Mouse (Mus musculus): ENCODE results near the gene Ms4a4a. TPM values are rescaled to one million over a fixed set of nuclear protein-coding genes. Genes with fewer than 3 reads are reported as not detected.

Gene Ms4a4a
- polyA plus RNA-seq (2017; shearing (Covaris generic)), result 1.7 TPM

DNA sequence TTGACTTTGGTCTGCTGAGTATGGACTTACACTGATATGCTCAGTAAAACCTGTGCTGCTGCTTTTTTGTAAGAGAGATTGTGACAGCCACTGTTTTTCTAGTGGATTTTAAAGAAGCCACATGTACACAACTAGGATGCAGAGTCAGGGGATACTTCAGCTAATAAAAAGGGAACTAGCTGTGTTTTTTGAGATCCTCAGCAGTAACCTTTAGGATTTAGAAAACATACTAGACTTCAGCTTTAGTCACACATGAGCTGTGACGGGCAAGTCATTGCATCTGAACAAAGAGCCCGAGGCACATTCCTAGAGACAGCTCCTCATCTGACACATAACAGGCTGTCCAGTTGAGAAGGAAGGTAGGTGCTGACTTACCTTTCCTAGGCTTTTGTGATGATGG is at the start of gene Ms4a4a:
TSS of gene Ms4a4a (plus strand) at position 251 of the 400 bp plus-strand sequence.

DNA sequence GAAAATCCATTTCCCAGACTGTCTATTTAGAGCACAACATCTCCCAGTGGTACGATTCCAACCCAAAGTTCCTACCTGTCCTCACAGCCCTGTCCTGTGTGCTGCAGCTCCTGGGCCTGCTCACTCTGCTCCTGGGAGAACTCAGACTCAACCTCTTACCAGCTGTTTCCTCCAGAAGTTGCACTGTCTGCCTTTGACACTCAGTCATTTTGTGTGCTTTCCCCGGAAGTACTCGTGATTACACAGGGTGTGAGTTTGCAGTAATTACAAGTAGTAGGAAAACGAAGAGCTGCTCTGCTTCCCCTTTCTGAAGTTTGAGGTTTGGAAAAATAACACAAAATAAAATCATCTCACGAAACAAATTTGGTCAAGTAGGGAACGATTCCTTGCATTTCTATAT is 39.4 kb upstream of the Ms4a4a start, which contains the start of gene Ms4a7:
TSS of gene Ms4a7 (minus strand) at position 215 of the 400 bp plus-strand sequence.

DNA sequence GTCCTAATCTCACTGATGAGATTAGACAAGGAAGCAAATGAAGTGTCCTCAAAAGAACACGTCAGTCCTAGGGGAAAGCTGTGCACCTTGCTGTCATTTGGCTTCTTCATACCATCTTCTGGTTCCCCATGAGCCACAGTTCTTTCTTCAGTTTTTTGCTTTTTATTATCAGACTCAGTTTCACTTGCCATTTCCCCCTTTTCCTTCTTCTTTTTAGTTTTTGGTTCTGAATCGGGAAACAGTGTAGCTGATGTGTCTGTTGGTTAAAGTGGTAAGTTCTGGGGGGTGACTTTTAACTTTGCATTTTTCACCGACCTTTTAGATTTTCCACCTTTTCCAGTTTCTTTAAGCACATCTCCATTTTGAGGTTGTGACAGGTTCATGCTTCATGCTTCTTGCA is 29.2 kb downstream of the Ms4a4a start, which contains the start of gene Ms4a4c:
TSS of gene Ms4a4c (plus strand) at position 244 of the 400 bp plus-strand sequence.

Other genes with a start within 250 kb of the Ms4a4a start
- gene 1700017D01Rik, start 244.6 kb upstream of the Ms4a4a start, polyA plus RNA-seq (2017; shearing (Covaris generic)), result not detected
- gene 1700025F22Rik, start 210.2 kb upstream of the Ms4a4a start, polyA plus RNA-seq (2017; shearing (Covaris generic)), result not detected
- not detected for gene Ms4a13, start 178.8 kb upstream of the Ms4a4a start, polyA plus RNA-seq (2017; shearing (Covaris generic))
- gene Ms4a12, start 143.1 kb upstream of the Ms4a4a start, polyA plus RNA-seq (2017; shearing (Covaris generic)), result 0.20 TPM
- 0.47 TPM for gene Ms4a1, start 109.3 kb upstream of the Ms4a4a start, polyA plus RNA-seq (2017; shearing (Covaris generic))
- gene Ms4a5, start 91.7 kb upstream of the Ms4a4a start, polyA plus RNA-seq (2017; shearing (Covaris generic)), result not detected
- gene Ms4a14, start 61.1 kb upstream of the Ms4a4a start, polyA plus RNA-seq (2017; shearing (Covaris generic)), result not detected
- gene Ms4a7, start 39.4 kb upstream of the Ms4a4a start, polyA plus RNA-seq (2017; shearing (Covaris generic)), result not detected
- gene Ms4a4c, start 29.2 kb downstream of the Ms4a4a start, polyA plus RNA-seq (2017; shearing (Covaris generic)), result 109 TPM
- gene Ms4a4b, start 68.0 kb downstream of the Ms4a4a start, polyA plus RNA-seq (2017; shearing (Covaris generic)), result 2,305 TPM
- gene Ms4a6c, start 93.8 kb downstream of the Ms4a4a start, polyA plus RNA-seq (2017; shearing (Covaris generic)), result 11.8 TPM
- gene Gm8369, start 110.4 kb downstream of the Ms4a4a start, polyA plus RNA-seq (2017; shearing (Covaris generic)), result 441 TPM
- 579 TPM for gene Ms4a6b, start 141.0 kb downstream of the Ms4a4a start, polyA plus RNA-seq (2017; shearing (Covaris generic))
- gene Ms4a4d, start 161.3 kb downstream of the Ms4a4a start, polyA plus RNA-seq (2017; shearing (Covaris generic)), result 0.66 TPM
- 16.2 TPM for gene Ms4a6d, start 229.3 kb downstream of the Ms4a4a start, polyA plus RNA-seq (2017; shearing (Covaris generic))
- gene Ms4a2, start 248.2 kb downstream of the Ms4a4a start, polyA plus RNA-seq (2017; shearing (Covaris generic)), result not detected

Measured in effector memory CD4-positive, alpha-beta T cell, adult 5 months (primary cell).